Mouse (Mus musculus) liver, embryonic 16.5 days (tissue): ENCODE data around the gene Rasgrp2. TPM values are rescaled to one million over a fixed set of nuclear protein-coding genes. Genes with fewer than 3 reads are reported as not detected.

ENCODE experiments used
- ATAC-seq: fragments of 200-750 bp; cut with Nextera tagmentation; 2 replicates; pipeline ENCODE4 v1.8.0; 2017; ENCODE audit warnings: low read depth, mild to moderate bottlenecking, moderate number of reproducible peaks, moderate library complexity
- H3K27ac ChIP-seq: fragments of 300-500 bp; sonication (generic); 2 replicates; pipeline ENCODE4 v1.5.1; 2014; ENCODE audit warnings: mild to moderate bottlenecking, low read length
- H3K27me3 ChIP-seq: fragments of 300-500 bp; sonication (generic); 2 replicates; pipeline ENCODE4 v1.6.1; 2014; ENCODE audit warnings: low read depth, low read length, mixed read lengths; ENCODE audit not compliant: control insufficient read depth, insufficient read depth
- H3K36me3 ChIP-seq: fragments of 300-500 bp; sonication (generic); 2 replicates; pipeline ENCODE4 v1.6.1; 2014; ENCODE audit warnings: mild to moderate bottlenecking; ENCODE audit not compliant: control insufficient read depth, insufficient read depth
- H3K4me1 ChIP-seq: fragments of 300-500 bp; sonication (generic); 2 replicates; pipeline ENCODE4 v1.6.1; 2014; ENCODE audit warnings: low read depth, low read length, mixed read lengths; ENCODE audit not compliant: control insufficient read depth
- H3K4me2 ChIP-seq: fragments of 300-500 bp; sonication (generic); 2 replicates; pipeline ENCODE4 v1.6.1; 2014; ENCODE audit warnings: low read depth, low read length, mixed read lengths
- H3K4me3 ChIP-seq: fragments of 300-500 bp; sonication (generic); 2 replicates; pipeline ENCODE4 v1.5.1; 2014; ENCODE audit warnings: low read depth, mild to moderate bottlenecking, low read length
- H3K9ac ChIP-seq: fragments of 300-500 bp; sonication (generic); 2 replicates; pipeline ENCODE4 v1.6.1; 2014; ENCODE audit warnings: low read depth, low read length
- H3K9me3 ChIP-seq: fragments of 300-500 bp; sonication (generic); replicated peaks from 2 replicates; pipeline ENCODE4 v1.6.1; 2016; ENCODE audit warnings: low read length; ENCODE audit not compliant: control insufficient read depth
- WGBS: fragments of 180-500 bp; shearing (Covaris S2); extraction: QIAGEN DNeasy Blood & Tissue Kit; methylation state at CpG from one replicate; pipeline ENCODE4 v1.1.7; 2014; ENCODE audit not compliant: insufficient replicate concordance; 5-methylcytosine and 5-hydroxymethylcytosine counted together
- polyA plus RNA-seq: library from polyadenylated mRNA; unstranded; fragments of >200 nt; fragmentation: Nextera tagmentation; extraction: Ambion mirVana; gene quantifications from 2 replicates; pipeline ENCODE4 v1.2.1, GENCODE M21; 2015

The Rasgrp2 gene
- polyA plus RNA-seq, 1 experiment from 2014 or later = 81.7 TPM

DNA sequence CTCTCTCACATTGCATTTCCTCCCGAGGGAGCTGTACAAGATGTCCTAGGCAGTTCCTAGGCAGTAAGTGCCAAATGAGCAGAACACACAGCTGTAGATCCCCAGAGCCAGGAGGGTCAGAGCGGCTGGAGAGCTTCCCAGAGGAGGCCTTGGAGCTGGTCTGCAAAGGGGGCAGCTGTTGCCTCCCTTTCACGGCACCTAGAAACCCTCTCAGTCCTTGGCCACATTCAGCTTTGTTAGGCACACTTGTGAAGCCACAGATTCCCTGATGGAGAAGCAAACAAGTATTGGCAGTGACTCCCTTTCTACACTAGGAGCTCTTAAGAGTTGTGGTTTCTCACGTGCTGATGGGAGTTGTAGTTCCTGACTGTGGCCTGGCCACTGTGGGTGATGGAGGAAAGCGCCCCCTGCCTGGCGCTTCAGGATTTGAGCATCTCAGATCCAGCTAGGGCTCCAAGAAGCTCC lies 52.9 kb downstream of the Rasgrp2 start:
- 0 out of 2 replicates have a peak, but pooled peaks have one; percentile 52 for ATAC-seq
- Histone ChIP-seq H3K27ac (no peak overlapping the region), H3K9me3 (no peaks in the 10 kb centered on the region), H3K4me3 (no peak overlapping the region), H3K9ac (no peak overlapping the region), H3K4me2 (no peak overlapping the region), H3K4me1 (peaks cover 5% of the 10 kb centered on the region; the same call in 1 of the 2 replicates), H3K27me3 (peaks cover 3% of the 10 kb centered on the region), H3K36me3 (no peaks in the 10 kb centered on the region)
- WGBS = 26% methylated on average over 6 of the region's 6 CpGs

- Histone ChIP-seq H3K9ac (no peak overlapping the region), H3K27ac (no peak overlapping the region), H3K36me3 (no peaks in the 10 kb centered on the region), H3K4me2 (no peak overlapping the region), H3K4me1 (peaks cover 5% of the 10 kb centered on the region; the same call in 1 of the 2 replicates), H3K27me3 (no peaks in the 10 kb centered on the region; the same call in 1 of the 2 replicates), H3K4me3 (no peak overlapping the region), H3K9me3 (no peaks in the 10 kb centered on the region)
- WGBS = 54% methylated on average over 9 of the region's 9 CpGs
- ATAC-seq = no peak
These were observed 53.7 kb downstream of the Rasgrp2 start for GRCm38 (mm10) chr19:6452672-6453310.

DNA sequence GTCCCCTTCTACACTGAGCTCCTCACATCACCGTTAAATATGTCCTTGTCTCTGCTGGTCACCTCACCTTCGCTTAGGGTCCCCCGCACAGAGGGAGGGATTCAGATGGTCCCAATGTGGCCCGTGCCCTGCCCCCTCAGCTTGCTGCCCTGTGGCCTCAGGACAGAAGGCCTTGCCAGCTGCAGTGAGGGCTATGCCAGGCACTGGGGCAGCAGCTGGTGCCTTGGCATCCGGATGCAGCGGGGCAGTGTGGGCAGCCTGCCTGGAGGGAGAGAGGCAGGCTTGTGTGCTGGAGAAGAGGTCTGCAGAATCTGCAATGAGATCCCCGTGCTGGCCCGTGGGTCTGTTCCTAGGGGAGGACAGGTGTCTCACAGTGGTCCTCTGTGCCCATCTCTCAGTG lies 54.2 kb downstream of the Rasgrp2 start:
- no peak for ATAC-seq

GRCm38 (mm10) chr19:6454041-6454720 lies 55.0 kb downstream of the Rasgrp2 start:
- 51% methylated on average over 10 of the region's 10 CpGs for WGBS

More for the DNA sequence above, 54.2 kb downstream of the Rasgrp2 start:
- H3K4me1 ChIP-seq = peaks cover 5% of the 10 kb centered on the region; the same call in 1 of the 2 replicates
- no peaks in the 10 kb centered on the region; the same call in 1 of the 2 replicates for H3K27me3 ChIP-seq
- no peaks in the 10 kb centered on the region for H3K36me3 ChIP-seq
- H3K9me3 ChIP-seq = no peaks in the 10 kb centered on the region
- no peak overlapping the region for H3K4me3 ChIP-seq
- H3K4me2 ChIP-seq = no peak overlapping the region
- H3K27ac ChIP-seq = no peak overlapping the region
- WGBS = 73% methylated on average over 8 of the region's 8 CpGs
- H3K9ac ChIP-seq = no peak overlapping the region

DNA sequence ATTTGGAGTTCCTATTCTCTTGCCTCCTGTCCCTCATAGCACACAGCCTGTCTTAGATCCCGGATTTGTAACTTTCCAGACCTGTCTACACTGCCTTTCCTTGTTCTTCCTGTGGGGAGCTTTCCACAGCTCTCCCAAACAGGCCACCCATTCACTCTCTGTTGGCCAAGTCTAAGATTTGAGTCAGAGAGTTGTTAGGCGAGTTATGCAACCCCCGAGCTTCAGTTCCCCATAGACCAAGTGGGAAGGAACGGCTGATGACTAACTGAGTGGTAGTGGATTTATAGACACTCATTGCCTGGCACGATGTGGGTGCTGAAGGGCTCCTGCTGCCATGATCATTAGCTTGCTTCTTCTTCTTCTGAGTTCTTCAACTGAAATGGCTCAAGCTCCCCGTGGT lies 60.4 kb downstream of the Rasgrp2 start:
- H3K27me3 ChIP-seq = no peaks in the 10 kb centered on the region; the same call in 1 of the 2 replicates
- no peak for ATAC-seq
- H3K9ac ChIP-seq = no peak overlapping the region
- 45% methylated on average over 6 of the region's 6 CpGs for WGBS
- no peak overlapping the region for H3K4me3 ChIP-seq
- H3K27ac ChIP-seq = no peak overlapping the region
- H3K9me3 ChIP-seq = no peaks in the 10 kb centered on the region
- no peak overlapping the region for H3K4me2 ChIP-seq
- H3K4me1 ChIP-seq = no peaks in the 10 kb centered on the region
- no peaks in the 10 kb centered on the region for H3K36me3 ChIP-seq

More at GRCm38 (mm10) chr19:6454041-6454720, 55.0 kb downstream of the Rasgrp2 start:
- Histone ChIP-seq H3K4me3 (no peak overlapping the region), H3K36me3 (no peaks in the 10 kb centered on the region), H3K9ac (no peak overlapping the region), H3K4me2 (no peak overlapping the region), H3K4me1 (peaks cover under 1% of the 10 kb centered on the region; the same call in 1 of the 2 replicates), H3K27me3 (no peaks in the 10 kb centered on the region; the same call in 1 of the 2 replicates), H3K9me3 (no peaks in the 10 kb centered on the region), H3K27ac (no peak overlapping the region)
- no peak for ATAC-seq

- Histone ChIP-seq H3K4me2 (no peak overlapping the region), H3K9me3 (no peaks in the 10 kb centered on the region), H3K9ac (no peak overlapping the region), H3K27ac (no peak overlapping the region), H3K36me3 (no peaks in the 10 kb centered on the region), H3K27me3 (no peaks in the 10 kb centered on the region), H3K4me1 (no peaks in the 10 kb centered on the region), H3K4me3 (no peak overlapping the region)
- WGBS = 50% methylated on average over 6 of the region's 6 CpGs
- no peak for ATAC-seq
These were observed 63.7 kb downstream of the Rasgrp2 start for GRCm38 (mm10) chr19:6462841-6463240.

- ATAC-seq = no peak
- no peak overlapping the region for H3K4me3 ChIP-seq
- 51% methylated on average over 10 of the region's 10 CpGs for WGBS
These were observed 65.3 kb downstream of the Rasgrp2 start for GRCm38 (mm10) chr19:6464306-6465071.

More at GRCm38 (mm10) chr19:6464306-6465071, 65.3 kb downstream of the Rasgrp2 start:
- Histone ChIP-seq H3K4me1 (no peaks in the 10 kb centered on the region), H3K4me2 (no peak overlapping the region), H3K36me3 (no peaks in the 10 kb centered on the region), H3K27me3 (no peaks in the 10 kb centered on the region), H3K9me3 (no peaks in the 10 kb centered on the region), H3K9ac (no peak overlapping the region), H3K27ac (no peak overlapping the region)
